Mouse (Mus musculus): ENCODE data around the gene Ccdc148. TPM values are rescaled to one million over a fixed set of nuclear protein-coding genes. Genes with fewer than 3 reads are reported as not detected.

Gene Ccdc148
- polyA plus RNA-seq, 1 experiment from 2014 or later, result 1.4 TPM

- H3K4me3 ChIP-seq, result no peak overlapping the region
- H3K4me1 ChIP-seq, result peaks cover 10% of the 10 kb centered on the region
- WGBS, result 83% methylated on average over 1 of the region's 1 CpGs
- no peaks in the 10 kb centered on the region for H3K27me3 ChIP-seq (ENCODE audit: low read depth, poor library complexity, severe bottlenecking)
- DNase-seq (ENCODE audit: low spot score), result no peak
- H3K36me3 ChIP-seq, result no peaks in the 10 kb centered on the region
- H3K9me3 ChIP-seq (replicated peaks), result no peaks in the 10 kb centered on the region
- H3K27ac ChIP-seq (replicated peaks), result no peak overlapping the region
Observed at GRCm38 (mm10) chr2:58783526-58783925, 377.0 kb downstream of the Ccdc148 start.

- Histone ChIP-seq H3K4me3 (no peak overlapping the region), H3K36me3 (no peaks in the 10 kb centered on the region), H3K9me3 (replicated peaks) (no peaks in the 10 kb centered on the region), H3K27me3 (ENCODE audit: low read depth, poor library complexity, severe bottlenecking) (no peaks in the 10 kb centered on the region), H3K4me1 (no peaks in the 10 kb centered on the region), H3K27ac (replicated peaks) (no peak overlapping the region)
- 88% methylated on average over 3 of the region's 3 CpGs for WGBS
- DNase-seq (ENCODE audit: low spot score), result no peak
Observed at GRCm38 (mm10) chr2:58778986-58779495, 381.4 kb downstream of the Ccdc148 start.

DNA sequence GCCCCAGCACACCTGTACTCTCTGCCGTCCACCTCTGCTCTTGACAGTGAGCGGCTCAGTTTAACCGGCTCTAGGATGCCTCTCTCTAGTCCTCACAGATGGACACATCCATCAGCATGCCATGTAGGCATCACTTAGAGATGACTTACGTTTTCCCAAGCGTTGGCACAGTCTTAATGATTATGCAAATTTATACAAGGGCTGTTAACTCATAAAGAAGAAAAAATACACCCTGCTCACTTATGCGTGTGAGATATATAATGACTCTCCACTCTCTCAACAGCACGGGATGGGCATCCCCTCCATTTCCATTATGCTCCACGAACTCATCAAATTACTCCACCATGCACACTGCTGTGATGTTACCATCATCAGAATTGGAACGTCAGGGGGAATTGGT is 386.6 kb downstream of the Ccdc148 start:
- no peaks in the 10 kb centered on the region for H3K36me3 ChIP-seq
- 95% methylated on average over 9 of the region's 9 CpGs for WGBS
- H3K9me3 ChIP-seq (replicated peaks), result no peaks in the 10 kb centered on the region
- H3K4me1 ChIP-seq, result no peaks in the 10 kb centered on the region
- no peak for DNase-seq (ENCODE audit: low spot score)
- H3K4me3 ChIP-seq, result no peak overlapping the region
- no peaks in the 10 kb centered on the region for H3K27me3 ChIP-seq (ENCODE audit: low read depth, poor library complexity, severe bottlenecking)
- H3K27ac ChIP-seq (replicated peaks), result no peak overlapping the region

Other genes starting within 250 kb of the Ccdc148 start
- gene Pkp4, start 167 bp upstream of the Ccdc148 start, polyA plus RNA-seq (2016; fragmentation: Nextera tagmentation; extraction: Ambion mirVana), result 18.7 and 19.1 TPM in 2 replicates